Mouse (Mus musculus) thymus, adult 2 months (tissue): ENCODE results near the gene Clec2l. TPM values are rescaled to one million over a fixed set of nuclear protein-coding genes. Genes with fewer than 3 reads are reported as not detected.

ENCODE experiments used
- DNase-seq: peaks from one replicate; pipeline ENCODE4 v3.0.0; 2021
- H3K27ac ChIP-seq: fragments of 200-500 bp; 2 replicates; pipeline ENCODE4 v1.5.1; 2012; ENCODE audit warnings: low read length, control low read depth; ENCODE audit not compliant: control insufficient read depth, insufficient read depth
- H3K27me3 ChIP-seq: fragments of 200-500 bp; 2 replicates; pipeline ENCODE4 v1.6.1; 2012; ENCODE audit warnings: mild to moderate bottlenecking, low read length, moderate library complexity, mixed read lengths; ENCODE audit not compliant: control insufficient read depth, insufficient read depth
- H3K36me3 ChIP-seq: fragments of 200-500 bp; 2 replicates; pipeline ENCODE4 v1.6.1; 2012; ENCODE audit warnings: mild to moderate bottlenecking, low read length, moderate library complexity; ENCODE audit not compliant: control insufficient read depth, insufficient read depth
- H3K4me1 ChIP-seq: fragments of 200-500 bp; replicated peaks from 2 replicates; pipeline ENCODE4 v1.6.1; 2012; ENCODE audit warnings: low read length; ENCODE audit not compliant: control insufficient read depth, insufficient read depth
- H3K4me3 ChIP-seq: fragments of 200-500 bp; 2 replicates; pipeline ENCODE4 v1.5.1; 2012; ENCODE audit warnings: mild to moderate bottlenecking, low read length, control low read depth, moderate library complexity; ENCODE audit not compliant: control insufficient read depth, insufficient read depth
- CTCF ChIP-seq: fragments of 200-500 bp; IDR thresholded peaks from 2 replicates; pipeline ENCODE4 v1.5.1; 2012; ENCODE audit warnings: mild to moderate bottlenecking, control low read depth, low read length, moderate library complexity, borderline replicate concordance; ENCODE audit not compliant: control insufficient read depth, poor library complexity, insufficient read depth; ENCODE audit errors: extremely low read depth
- POLR2A ChIP-seq: fragments of 200-500 bp; IDR thresholded peaks from 2 replicates; pipeline ENCODE4 v1.6.1; 2012; ENCODE audit warnings: mild to moderate bottlenecking, low read length, control low read depth, moderate library complexity; ENCODE audit not compliant: control insufficient read depth, poor library complexity, insufficient read depth; ENCODE audit errors: extremely low read depth
- WGBS: fragments of 180-500 bp; shearing (Covaris S2); methylation state at CpG from one replicate; pipeline ENCODE4 v1.1.7; 2018; 5-methylcytosine and 5-hydroxymethylcytosine counted together
- polyA plus RNA-seq: library from polyadenylated mRNA; depleted of rRNA; stranded (reverse); fragments of >200 nt; gene quantifications from 2 replicates; pipeline ENCODE4 v1.2.3, GENCODE M21; 2012

Gene Clec2l
- polyA plus RNA-seq, 1 experiment: 0.67 TPM

GRCm38 (mm10) chr6:38692556-38692955 lies 29.7 kb downstream of the Clec2l start:
- DNase-seq: no peak
- Histone ChIP-seq H3K27me3 (no peaks in the 10 kb centered on the region), H3K4me3 (no peak overlapping the region), H3K4me1 (no peaks in the 10 kb centered on the region), H3K36me3 (no peaks in the 10 kb centered on the region), H3K27ac (no peak overlapping the region)
- WGBS: 97% methylated on average over 6 of the region's 6 CpGs
- TF ChIP-seq CTCF (no peak), POLR2A (no peak)

DNA sequence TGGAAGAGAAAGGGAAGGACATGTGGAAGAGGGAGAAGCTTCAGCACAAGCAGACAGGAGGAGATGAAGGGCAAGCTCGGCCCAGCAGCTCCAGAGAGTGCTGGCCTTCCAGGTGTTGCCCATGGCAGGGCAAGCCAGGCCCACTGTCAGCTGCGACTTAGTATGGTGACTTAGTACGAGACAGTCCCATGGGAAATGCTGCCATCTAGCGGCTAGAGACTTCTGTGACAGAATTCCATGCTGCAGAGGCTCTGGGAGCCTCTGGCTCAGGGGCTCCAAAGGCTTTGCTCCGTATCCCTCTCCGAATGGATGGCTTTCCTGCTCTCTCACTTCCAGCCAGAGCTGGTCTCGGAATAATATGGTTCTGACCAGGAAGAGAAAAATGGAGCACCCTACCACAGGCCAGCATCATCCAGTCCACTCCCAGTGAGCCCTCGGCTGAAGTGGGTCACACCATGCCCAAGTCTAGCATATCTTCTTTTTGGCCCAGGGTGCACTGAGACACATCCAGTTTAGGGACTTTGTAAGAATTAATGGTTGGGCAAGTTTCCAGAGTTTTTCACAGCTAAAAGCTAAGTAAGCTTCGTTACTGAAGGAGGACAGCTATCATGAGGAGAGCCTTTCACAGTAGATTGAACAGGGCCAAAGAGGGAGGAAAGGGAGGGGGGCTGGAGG lies 32.6 kb downstream of the Clec2l start:
- H3K27ac ChIP-seq: no peak overlapping the region
- H3K4me3 ChIP-seq: no peak overlapping the region
- no peaks in the 10 kb centered on the region for H3K27me3 ChIP-seq
- WGBS: 51% methylated on average over 9 of the region's 9 CpGs
- TF ChIP-seq CTCF (peak; percentile 81; the same call in 1 of the 2 replicates), POLR2A (no peak)
- no peaks in the 10 kb centered on the region for H3K36me3 ChIP-seq
- H3K4me1 ChIP-seq: no peaks in the 10 kb centered on the region
- peak; percentile 66 for DNase-seq

DNA sequence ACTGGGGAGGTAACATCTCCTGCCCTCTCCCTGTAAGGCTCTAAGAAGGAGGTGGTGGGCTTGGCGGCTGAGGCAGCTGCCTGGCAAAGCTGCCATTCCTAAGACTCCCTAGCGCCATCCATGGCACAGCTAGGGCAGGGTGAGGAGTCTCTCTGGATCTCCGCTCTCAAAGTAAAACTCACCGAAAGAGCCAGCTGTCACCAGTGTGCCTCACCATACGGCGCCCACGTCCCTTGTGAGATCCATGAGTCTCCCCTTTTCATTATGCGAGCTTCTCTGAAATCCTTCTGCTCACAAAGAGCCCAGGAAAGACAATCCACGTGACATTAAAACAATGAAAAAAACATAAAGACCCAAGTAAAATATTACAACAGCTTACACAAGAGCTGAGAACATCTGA lies 33.7 kb downstream of the Clec2l start:
- Histone ChIP-seq H3K27me3 (no peaks in the 10 kb centered on the region), H3K36me3 (no peaks in the 10 kb centered on the region), H3K27ac (no peak overlapping the region), H3K4me3 (no peak overlapping the region), H3K4me1 (no peaks in the 10 kb centered on the region)
- TF ChIP-seq CTCF: no peak
- no peak for TF ChIP-seq POLR2A
- 95% methylated on average over 9 of the region's 9 CpGs for WGBS
- DNase-seq: no peak

DNA sequence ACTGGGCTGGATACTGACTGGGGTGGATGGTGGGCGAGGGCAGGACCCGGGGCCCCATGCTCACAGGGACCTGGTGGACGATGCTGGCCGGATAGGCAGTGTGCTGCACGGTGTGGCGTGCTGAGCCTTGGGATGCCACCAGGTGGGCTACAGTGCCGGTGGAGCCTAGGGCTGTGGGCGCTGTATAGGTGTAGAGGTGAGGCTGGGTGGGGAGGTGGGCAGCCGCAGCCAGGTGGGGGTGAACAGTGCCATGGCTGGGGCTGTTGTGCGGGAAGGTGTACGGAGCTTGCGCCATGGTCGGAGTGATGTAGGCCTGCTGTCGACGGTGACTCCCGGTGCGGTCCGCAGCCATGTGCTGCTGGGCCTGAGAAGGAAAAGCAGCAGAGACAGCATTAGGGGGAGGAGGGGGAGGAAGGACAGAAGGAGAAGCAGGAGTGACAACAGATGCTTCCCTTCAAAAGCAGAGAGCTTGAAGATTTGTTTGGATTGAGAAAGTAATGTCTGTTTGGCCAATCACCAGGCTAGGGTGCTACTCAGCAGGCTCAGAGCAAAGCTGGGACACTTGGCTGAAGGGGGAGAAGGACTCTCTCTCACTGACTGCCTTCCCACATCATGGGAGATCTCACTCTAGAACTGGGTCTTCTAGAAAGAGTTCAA lies 35.5 kb downstream of the Clec2l start:
- DNase-seq: no peak
- Histone ChIP-seq H3K36me3 (no peaks in the 10 kb centered on the region), H3K4me1 (no peaks in the 10 kb centered on the region), H3K27ac (no peak overlapping the region), H3K4me3 (no peak overlapping the region), H3K27me3 (no peaks in the 10 kb centered on the region)
- no peak for TF ChIP-seq CTCF
- no peak for TF ChIP-seq POLR2A
- 98% methylated on average over 18 of the region's 18 CpGs for WGBS

DNA sequence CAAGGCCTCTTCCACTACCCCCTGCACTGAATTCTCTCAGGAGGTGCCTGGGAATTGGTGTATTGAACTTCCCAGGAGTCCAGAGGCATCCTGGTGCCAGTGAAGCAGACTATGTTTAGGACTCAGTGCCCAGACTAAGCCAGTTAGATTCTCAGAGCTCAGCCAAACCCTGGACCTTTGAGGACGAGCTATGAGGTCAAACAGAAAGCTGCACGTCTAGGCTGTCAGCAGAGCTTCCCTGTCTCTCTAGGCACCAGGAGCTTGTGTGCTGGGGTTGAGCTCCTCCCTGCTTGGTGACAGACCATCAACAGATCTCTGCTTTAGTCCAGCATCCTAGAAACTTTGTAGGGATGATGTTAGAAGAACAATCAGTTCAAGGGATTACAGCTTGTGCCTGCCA lies 38.6 kb downstream of the Clec2l start:
- Histone ChIP-seq H3K4me1 (no peaks in the 10 kb centered on the region), H3K27me3 (no peaks in the 10 kb centered on the region), H3K27ac (no peak overlapping the region), H3K4me3 (no peak overlapping the region), H3K36me3 (no peaks in the 10 kb centered on the region)
- DNase-seq: no peak
- 87% methylated on average over 2 of the region's 2 CpGs for WGBS
- TF ChIP-seq POLR2A (no peak), CTCF (no peak)

DNA sequence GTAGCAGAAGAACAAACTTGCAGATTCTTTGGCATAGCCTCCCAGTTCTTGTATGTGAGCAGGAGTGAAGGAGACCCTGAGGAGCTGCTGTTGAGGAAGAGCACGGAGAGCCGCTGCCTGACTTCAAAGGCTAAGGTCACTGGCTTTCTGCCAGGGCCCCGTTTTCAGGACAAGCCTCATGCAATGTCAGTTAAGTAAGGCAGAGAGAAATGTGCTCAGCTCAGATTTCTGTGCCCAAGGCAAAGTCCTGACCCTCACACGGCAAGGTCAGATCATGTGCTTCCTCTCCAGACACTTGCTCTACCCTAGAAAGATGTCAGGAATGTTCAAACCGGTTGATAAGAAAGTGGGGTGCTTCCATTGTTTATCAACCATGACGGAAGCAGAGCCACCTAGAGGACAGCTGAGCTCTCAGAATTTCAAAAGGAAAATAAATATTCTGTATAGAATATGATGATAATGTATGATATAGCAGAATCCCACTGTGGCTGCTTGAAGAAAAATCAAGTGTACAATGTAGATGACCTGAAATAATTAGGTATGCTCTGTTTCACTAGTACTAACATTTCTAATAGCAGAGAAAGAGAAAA lies 40.0 kb downstream of the Clec2l start:
- Histone ChIP-seq H3K4me1 (no peaks in the 10 kb centered on the region), H3K27ac (no peak overlapping the region), H3K27me3 (no peaks in the 10 kb centered on the region), H3K4me3 (no peak overlapping the region), H3K36me3 (no peaks in the 10 kb centered on the region)
- 69% methylated on average over 6 of the region's 6 CpGs for WGBS
- no peak for DNase-seq
- TF ChIP-seq POLR2A: no peak
- TF ChIP-seq CTCF: no peak
